Mouse (Mus musculus) spleen, adult 2 months (tissue): Measurements from ENCODE around the gene F11r. TPM values are rescaled to one million over a fixed set of nuclear protein-coding genes. Genes with fewer than 3 reads are reported as not detected.

Experiments used
- DNase-seq, 2 experiments: peaks; one replicate each; pipeline versions ENCODE4 v3.0.0 to v3.0.0-alpha.2; 2012 to 2021; ENCODE audit warnings: low spot score in 2 of 2, low read depth in 1 of 2
- H3K27ac ChIP-seq: fragments of 200-500 bp; 2 replicates; pipeline ENCODE4 v1.5.1; 2012; ENCODE audit warnings: low read length, inconsistent platforms; ENCODE audit not compliant: insufficient read depth
- H3K27me3 ChIP-seq: fragments of 200-500 bp; 2 replicates; pipeline ENCODE4 v1.6.1; 2012; ENCODE audit warnings: mild to moderate bottlenecking, moderate library complexity, low read length, inconsistent platforms; ENCODE audit not compliant: control insufficient read depth, insufficient read depth
- H3K36me3 ChIP-seq: fragments of 200-500 bp; 2 replicates; pipeline ENCODE4 v1.6.1; 2012; ENCODE audit warnings: mild to moderate bottlenecking, low read length, inconsistent platforms; ENCODE audit not compliant: control insufficient read depth, insufficient read depth
- H3K4me1 ChIP-seq: fragments of 200-500 bp; 2 replicates; pipeline ENCODE4 v1.6.1; 2011; ENCODE audit warnings: inconsistent platforms; ENCODE audit not compliant: control insufficient read depth, insufficient read depth, insufficient read length
- H3K4me3 ChIP-seq: fragments of 200-500 bp; 2 replicates; pipeline ENCODE4 v1.5.1; 2011; ENCODE audit warnings: mild to moderate bottlenecking, inconsistent platforms; ENCODE audit not compliant: insufficient read depth, insufficient read length; ENCODE audit errors: extremely low read depth
- CTCF ChIP-seq: fragments of 200-500 bp; IDR thresholded peaks from 2 replicates; pipeline ENCODE4 v1.5.1; 2011; ENCODE audit warnings: mild to moderate bottlenecking, inconsistent platforms; ENCODE audit not compliant: insufficient read depth, insufficient read length, insufficient replicate concordance; ENCODE audit errors: extremely low read depth
- POLR2A ChIP-seq: fragments of 200-500 bp; IDR thresholded peaks from 2 replicates; pipeline ENCODE4 v1.6.1; 2011; ENCODE audit warnings: low read depth, low read length, inconsistent platforms
- WGBS: fragments of 180-500 bp; shearing (Covaris S2); methylation state at CpG from one replicate; pipeline ENCODE4 v1.1.7; 2018; 5-methylcytosine and 5-hydroxymethylcytosine counted together
- polyA plus RNA-seq: library from polyadenylated mRNA; depleted of rRNA; stranded (reverse); fragments of >200 nt; gene quantifications from 2 replicates; pipeline ENCODE4 v1.2.3, GENCODE M21; 2012; rRNA removed

F11r gene
- polyA plus RNA-seq, 1 experiment = 9.6 TPM

DNA sequence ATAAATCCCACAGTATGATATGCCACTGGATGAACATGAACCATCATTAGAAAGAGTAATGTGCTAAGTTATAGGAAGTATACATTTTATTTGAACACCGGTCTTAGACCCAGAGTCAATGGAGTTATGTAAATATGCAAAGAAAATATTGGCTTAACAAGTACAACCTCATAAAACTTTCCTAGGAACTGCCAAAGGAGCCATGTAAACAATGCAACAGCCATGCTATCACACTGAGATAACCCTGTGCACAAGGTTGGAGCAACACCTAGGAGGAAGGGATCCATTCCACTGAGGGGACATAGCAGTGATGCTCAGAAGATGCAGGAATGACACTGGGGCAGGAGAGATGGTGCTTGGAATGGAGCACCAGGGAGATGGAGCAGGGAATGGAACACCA is 76.4 kb downstream of the F11r start:
- TF ChIP-seq CTCF (no peak), POLR2A (no peak)
- Histone ChIP-seq H3K4me3 (no peak overlapping the region), H3K36me3 (no peaks in the 10 kb centered on the region), H3K27me3 (no peaks in the 10 kb centered on the region), H3K4me1 (no peaks in the 10 kb centered on the region), H3K27ac (no peak overlapping the region)
- 98% methylated on average over 1 of the region's 1 CpGs for WGBS
- no peak for DNase-seq

Other genes starting within 250 kb of the F11r start
- 3.8 and 4.4 TPM in 2 replicates for gene Pcp4l1, start 241.3 kb upstream of the F11r start, polyA plus RNA-seq
- not detected in 2 replicates for gene Nr1i3, start 223.6 kb upstream of the F11r start, polyA plus RNA-seq
- gene Tomm40l, start 215.0 kb upstream of the F11r start, polyA plus RNA-seq = 17.5 and 20.3 TPM in 2 replicates
- 1.2 and 1.8 TPM in 2 replicates for gene Apoa2, start 212.5 kb upstream of the F11r start, polyA plus RNA-seq
- 237 and 307 TPM in 2 replicates for gene Fcer1g, start 203.2 kb upstream of the F11r start, polyA plus RNA-seq
- 0.63 and 0.64 TPM in 2 replicates for gene Adamts4, start 187.1 kb upstream of the F11r start, polyA plus RNA-seq
- 52.4 and 59.6 TPM in 2 replicates for gene Ndufs2, start 186.1 kb upstream of the F11r start, polyA plus RNA-seq
- gene B4galt3, start 167.2 kb upstream of the F11r start, polyA plus RNA-seq = 59.5 and 67.8 TPM in 2 replicates
- 64.6 and 66.0 TPM in 2 replicates for gene Ppox, start 156.3 kb upstream of the F11r start, polyA plus RNA-seq
- 40.9 and 46.4 TPM in 2 replicates for gene Usp21, start 149.5 kb upstream of the F11r start, polyA plus RNA-seq
- 9.8 and 11.1 TPM in 2 replicates for gene Ufc1, start 142.5 kb upstream of the F11r start, polyA plus RNA-seq
- 25.7 and 29.3 TPM in 2 replicates for gene Dedd, start 108.4 kb upstream of the F11r start, polyA plus RNA-seq
- 22.6 and 25.9 TPM in 2 replicates for gene Nit1, start 91.9 kb upstream of the F11r start, polyA plus RNA-seq
- gene Pfdn2, start 91.9 kb upstream of the F11r start, polyA plus RNA-seq = 8.5 TPM in 2 replicates
- 0.20 and 0.62 TPM in 2 replicates for gene Klhdc9, start 76.7 kb upstream of the F11r start, polyA plus RNA-seq
- 1.4 and 2.0 TPM in 2 replicates for gene Nectin4, start 67.4 kb upstream of the F11r start, polyA plus RNA-seq
- 79.5 and 88.3 TPM in 2 replicates for gene Arhgap30, start 48.6 kb upstream of the F11r start, polyA plus RNA-seq
- gene Usf1, start 26.2 kb upstream of the F11r start, polyA plus RNA-seq = 130 and 132 TPM in 2 replicates
- 3.1 and 4.1 TPM in 2 replicates for gene Tstd1, start 18.7 kb upstream of the F11r start, polyA plus RNA-seq
- 5.1 and 6.7 TPM in 2 replicates for gene Alyref2, start 65.9 kb downstream of the F11r start, polyA plus RNA-seq
- 1.3 TPM in 1 of 2 replicates, not detected in the other for gene Itln1, start 97.8 kb downstream of the F11r start, polyA plus RNA-seq
- gene Cd244a, start 121.7 kb downstream of the F11r start, polyA plus RNA-seq = 5.7 and 6.8 TPM in 2 replicates
- 23.8 and 27.7 TPM in 2 replicates for gene Ly9, start 169.9 kb downstream of the F11r start, polyA plus RNA-seq
- gene Slamf7, start 215.5 kb downstream of the F11r start, polyA plus RNA-seq = 9.6 and 12.3 TPM in 2 replicates
- 46.1 and 50.3 TPM in 2 replicates for gene Cd48, start 244.5 kb downstream of the F11r start, polyA plus RNA-seq